Mouse (Mus musculus) monocyte, adult 5-6 weeks (primary cell): Measurements from ENCODE around the gene Amd1. TPM values are rescaled to one million over a fixed set of nuclear protein-coding genes. Genes with fewer than 3 reads are reported as not detected.
"Not testable (repeated sequence)": the region's sequence is repeated elsewhere in the genome, so short reads cannot be mapped to it uniquely, and the experiment has no call there.

Source experiments
- ATAC-seq: fragments of 153-309, 156-312 bp; replicated peaks from 2 replicates; pipeline ENCODE4 v1.8.0; 2017; ENCODE audit warnings: mild to moderate bottlenecking; ENCODE audit not compliant: low TSS enrichment, insufficient number of reproducible peaks, severe bottlenecking, poor library complexity, low FRiP score
- total RNA-seq: library from RNA; stranded (forward); fragments of 200-1000, 200-491, 200-594 nt; gene quantifications from 3 replicates; pipeline ENCODE4 v1.2.3, GENCODE M21; 2017

Amd1 gene
- total RNA-seq, 1 experiment from 2014 or later: 100 TPM

DNA sequence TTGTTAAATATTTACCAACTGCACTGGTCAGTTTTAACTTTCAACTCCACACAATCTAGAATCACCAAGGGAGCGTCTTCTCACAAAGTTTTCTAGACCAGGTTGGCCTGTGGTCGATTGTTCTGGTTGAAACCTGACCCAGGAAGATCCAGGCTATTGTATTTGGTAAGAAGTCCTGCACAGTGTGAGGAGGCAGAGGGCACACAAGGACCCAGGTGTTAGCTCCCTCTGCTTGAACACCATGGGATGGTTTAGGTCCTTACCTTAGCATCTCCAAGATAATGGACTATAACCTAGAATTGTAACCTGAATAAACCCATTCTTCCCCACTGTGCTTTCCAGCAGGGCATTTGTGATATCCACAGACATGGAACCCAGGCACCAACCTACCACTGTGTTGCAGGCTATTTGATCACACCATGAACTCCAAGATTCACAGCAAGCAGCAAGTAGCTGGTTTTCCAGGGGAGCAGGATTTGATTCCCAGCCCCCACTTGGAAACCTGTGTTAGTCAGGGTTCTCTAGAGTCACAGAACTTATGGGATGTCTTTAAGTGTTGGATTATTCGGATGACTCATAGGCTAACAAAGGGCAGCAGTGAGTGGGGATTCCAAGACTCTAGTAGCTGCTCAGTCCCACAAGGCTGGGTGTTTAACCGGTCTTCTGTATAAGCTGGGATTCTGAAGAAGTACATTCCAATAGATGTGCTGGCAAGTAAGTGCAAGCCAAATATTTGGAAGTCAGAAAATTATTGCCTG lies 6.0 kb upstream of the Amd1 start:
- ATAC-seq: no peak

DNA sequence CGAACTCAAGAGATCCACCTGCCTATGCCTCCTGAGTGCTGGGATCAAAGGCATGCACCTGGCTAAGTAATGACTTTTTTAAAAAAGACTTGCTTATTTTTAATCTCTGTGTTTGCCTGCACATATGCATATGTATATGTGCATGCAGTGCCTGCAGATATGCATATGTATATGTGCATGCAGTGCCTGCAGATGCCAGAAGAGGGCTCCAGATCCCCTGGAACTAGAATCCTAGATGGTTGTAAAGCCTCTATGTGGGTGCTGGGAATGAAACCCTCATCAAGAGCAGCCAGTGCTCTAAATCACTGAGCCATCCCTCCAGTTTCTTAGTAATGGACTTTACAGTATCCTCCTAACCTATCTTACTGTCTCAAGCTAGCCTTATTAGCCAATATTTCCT lies 4.0 kb upstream of the Amd1 start:
- no peak for ATAC-seq

DNA sequence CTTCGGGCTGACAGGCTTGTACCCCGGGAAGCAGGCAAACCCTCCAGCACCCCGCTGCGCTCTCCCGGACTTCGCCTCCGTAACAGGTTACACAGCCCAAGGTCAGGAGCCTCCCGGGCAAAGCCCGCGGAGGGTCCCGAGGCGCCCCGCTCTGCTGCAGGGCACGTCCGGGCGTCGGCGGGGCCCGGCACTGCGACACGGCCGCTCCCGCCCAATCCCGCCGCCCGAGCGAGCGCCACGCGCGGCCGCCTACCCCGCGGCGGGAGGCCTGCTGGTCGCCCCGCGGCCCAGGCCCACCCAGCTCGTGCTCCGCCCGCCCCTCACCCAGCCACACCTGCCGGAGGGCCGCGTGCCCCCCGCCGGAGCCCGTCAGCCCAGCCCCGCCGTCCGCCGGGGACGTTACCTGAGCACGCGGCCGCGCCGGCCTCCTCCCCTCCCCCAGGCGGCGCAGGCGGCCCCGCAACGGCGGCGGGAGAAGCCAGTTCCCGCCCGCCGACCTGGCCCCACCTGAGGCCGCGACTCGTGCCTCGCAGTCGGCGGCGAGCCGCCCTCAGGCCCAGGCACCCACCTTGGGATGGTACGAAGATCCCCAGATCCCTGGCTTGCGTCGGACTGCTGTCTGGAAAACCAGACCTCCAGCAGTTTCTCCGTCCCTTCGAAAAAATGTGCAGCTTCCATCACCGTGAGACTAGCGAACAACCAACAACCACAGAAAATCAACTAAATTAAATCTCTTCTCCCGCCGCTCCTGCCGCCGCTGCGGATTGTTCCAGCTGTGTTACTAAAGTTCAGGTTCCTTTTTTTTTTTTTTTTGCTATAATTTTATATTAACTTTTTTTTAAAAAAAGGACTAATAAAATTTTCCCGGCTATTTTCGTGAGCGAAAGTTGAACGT lies 558 bp downstream of the Amd1 start:
- not testable (repeated sequence) for ATAC-seq

DNA sequence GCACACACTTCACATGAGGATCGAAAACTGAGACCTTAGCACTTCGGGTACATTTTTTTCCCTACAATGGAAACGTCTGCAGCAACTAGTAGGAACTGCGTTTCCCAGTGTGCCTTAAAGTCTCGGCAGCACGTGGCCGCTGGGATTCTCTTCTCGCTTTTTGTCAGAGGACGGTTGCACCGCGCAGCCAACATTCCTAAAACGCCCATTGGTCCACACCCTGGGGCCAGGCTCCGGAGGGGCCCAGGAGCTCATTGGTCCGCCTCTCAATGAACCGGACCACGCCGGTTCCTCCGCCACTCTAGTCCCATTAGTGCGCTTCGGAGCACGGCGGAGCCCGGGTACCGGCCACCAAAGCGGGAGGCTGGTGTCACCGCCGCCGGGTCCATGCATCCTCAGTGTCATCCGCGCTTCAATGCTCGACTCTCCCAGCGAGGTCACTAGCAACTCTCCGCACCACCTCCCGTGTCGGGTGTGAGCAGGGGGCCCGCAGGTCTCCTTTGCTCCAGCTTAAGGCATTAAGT lies 1.3 kb downstream of the Amd1 start:
- ATAC-seq: peak; percentile 71

DNA sequence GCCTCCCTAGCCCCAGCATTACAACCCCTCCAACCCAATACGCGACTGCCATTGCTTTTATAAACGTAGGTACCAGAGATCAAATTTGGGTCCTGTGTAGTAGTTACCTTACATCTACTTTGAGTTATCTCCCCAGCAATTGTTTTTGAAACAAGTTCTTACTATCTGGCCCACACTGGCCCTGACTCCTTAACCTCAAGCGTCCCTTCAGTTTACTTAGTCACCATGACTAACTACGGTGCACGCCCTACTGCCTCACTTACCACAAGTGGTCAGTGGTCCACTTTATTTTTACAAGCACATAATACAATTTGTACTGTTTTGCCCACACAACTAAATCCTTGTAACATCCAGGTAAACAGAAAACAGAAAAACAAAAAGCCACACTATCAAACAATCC lies 9.3 kb downstream of the Amd1 start:
- ATAC-seq: no peak

DNA sequence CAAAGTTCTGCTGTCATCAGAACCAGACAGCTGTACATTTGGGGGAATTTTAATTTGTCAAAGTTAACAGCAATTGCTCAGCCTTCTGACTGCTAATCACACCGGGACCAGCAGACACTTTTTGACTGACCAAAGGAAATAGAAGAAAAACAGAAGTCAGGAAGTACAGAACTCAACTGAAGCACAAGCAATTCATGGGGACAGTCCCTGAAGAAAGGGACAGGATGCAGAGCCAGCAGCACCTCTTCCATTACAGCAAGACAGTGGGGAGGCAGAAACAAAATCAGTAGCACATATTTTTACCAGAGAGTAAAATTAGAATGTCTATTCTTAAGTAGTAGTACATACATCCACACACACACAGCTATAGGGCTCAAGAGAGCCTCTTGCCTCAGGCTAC lies 15.2 kb downstream of the Amd1 start:
- no peak for ATAC-seq

DNA sequence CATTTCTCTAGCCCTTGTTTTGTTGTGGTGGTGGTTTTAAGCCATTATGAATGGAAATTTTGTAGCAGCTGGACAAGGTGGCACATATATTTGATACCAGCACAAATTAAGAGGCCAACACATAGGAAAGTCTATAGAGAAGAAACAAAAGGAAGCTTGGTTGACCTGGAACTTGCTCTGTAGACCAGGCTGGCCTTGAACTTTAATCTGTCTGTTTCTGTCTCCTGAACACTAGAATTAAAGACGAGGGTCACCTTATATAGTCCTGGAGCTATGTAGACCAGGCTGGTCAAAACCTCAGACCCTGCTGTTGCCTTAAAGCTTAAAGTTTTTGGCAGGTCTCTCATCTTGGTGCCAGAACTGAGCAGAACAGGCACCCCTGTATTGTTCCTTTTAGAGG lies 16.4 kb downstream of the Amd1 start:
- ATAC-seq: no peak

DNA sequence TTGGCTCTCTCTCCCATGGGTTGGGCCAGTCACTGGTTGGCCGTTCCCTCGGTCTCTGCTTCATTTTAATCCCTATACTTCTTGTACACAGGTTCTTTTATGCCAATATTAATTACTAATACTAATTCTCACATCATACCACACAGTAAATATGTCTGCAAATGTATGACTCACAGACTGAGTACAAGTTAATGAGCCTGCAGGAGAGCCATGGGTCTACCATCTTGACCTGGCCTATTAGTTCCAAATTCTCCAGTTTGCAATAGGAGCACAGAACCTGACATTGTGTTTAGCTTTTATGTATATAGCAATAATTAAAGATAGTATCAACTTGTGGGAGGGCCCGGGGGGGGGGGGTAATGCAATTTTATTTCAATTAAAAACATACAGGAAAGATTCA lies 17.0 kb downstream of the Amd1 start:
- no peak for ATAC-seq

DNA sequence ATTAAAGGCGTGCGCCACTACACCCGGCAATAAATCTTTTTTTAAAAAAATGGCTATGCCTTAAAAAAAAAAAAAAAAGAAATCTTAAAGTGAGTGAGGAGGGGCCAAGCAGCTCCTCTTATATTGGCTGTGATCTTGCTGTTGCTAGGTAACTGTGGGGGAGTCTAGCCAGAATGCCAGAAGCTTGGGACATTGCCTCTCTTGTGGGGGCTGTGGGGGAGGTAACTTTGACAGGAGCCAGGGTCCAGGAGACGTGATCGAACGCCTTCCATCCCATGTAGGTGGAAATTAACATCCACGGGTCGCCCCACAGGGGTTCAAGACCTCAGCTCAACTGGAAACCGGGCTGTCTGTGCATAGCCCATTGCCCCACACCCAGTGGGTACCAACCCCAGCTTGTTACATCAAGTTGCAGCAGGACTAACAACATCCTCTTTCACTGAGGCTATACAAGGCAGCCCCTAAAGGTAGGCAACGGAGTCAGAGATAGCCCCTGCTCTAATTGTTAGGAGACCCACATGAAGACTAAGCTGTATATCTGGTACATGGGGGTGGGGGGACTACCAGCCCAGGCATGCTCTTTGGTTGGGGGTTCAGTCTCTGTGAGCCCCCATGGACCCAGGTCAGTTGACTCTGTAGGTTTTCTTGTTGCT lies 17.7 kb downstream of the Amd1 start:
- no peak for ATAC-seq

DNA sequence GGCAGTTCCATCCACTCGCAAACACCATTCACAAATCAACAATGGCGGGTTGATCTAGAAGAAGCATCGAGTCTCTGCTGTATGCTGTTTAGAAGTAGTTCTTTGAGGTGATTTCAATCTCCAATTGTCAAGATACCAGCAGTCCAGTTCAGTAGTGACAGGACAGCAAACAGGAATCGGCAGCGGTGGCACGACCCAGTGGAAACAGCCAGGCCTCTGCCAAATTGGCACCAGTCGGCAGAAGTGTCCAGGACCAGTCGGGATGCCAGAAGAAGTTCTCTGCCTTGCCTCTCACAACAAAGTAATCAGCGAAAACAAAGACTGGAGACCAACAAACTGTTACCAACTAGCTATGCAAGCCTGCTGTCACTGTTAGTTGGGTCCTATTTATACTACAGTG lies 18.4 kb downstream of the Amd1 start:
- no peak for ATAC-seq

DNA sequence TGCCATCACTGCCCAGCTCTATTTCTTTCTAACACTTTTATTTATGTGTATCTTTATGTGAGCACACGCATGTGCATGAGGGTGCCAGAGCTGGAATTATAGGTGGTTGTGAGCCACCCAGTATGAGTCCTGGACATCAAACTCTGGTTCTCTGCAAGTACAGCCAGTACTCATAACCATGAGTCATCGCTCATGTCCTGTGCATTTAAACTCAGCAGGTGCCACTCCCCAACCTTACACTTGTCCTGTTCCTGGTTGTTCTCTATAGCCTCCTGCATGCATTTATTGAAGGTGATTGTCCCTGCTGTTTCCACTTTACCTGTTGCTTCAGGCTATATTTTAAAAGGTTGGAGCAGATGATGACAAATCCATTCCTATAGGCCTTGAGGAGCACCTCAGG lies 20.4 kb downstream of the Amd1 start:
- no peak for ATAC-seq

DNA sequence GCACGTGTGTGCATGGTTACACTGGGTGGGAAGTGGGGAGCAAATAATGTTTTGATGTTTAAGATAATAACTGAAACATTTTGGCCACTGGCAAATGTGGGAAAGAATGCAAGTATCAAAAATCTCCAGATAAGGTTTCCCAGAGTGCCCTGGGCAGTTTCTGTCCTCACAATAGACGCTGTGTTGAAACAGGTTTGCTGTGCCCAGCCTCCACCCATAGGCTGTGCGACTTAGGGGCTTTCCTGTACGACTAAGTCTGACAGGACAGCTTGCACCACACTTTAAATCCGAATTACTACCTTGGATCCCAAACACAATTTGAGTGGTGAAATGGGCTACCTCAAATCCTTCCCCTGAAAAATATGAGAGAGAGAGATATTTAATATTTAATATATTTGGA lies 23.7 kb downstream of the Amd1 start:
- no peak for ATAC-seq

DNA sequence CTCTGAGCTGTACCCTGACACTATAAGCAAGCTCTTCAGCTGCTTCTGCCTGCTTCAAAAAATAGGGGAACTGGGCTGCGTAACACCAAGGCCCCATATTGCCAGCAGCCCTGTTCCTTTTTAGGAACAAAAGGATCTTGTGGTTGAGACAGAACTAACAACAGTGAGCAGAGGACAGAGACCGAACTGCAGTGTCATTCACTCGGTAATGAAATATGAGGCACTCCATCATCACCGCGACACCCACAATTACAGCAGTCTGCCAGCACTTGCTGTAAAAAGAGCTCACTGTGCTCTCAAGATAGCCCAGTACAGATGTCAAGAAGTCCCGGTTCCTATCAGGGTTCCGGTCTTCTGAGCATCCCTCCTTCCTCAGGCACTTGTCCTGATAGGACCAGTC lies 26.0 kb downstream of the Amd1 start:
- ATAC-seq: peak; percentile 96

DNA sequence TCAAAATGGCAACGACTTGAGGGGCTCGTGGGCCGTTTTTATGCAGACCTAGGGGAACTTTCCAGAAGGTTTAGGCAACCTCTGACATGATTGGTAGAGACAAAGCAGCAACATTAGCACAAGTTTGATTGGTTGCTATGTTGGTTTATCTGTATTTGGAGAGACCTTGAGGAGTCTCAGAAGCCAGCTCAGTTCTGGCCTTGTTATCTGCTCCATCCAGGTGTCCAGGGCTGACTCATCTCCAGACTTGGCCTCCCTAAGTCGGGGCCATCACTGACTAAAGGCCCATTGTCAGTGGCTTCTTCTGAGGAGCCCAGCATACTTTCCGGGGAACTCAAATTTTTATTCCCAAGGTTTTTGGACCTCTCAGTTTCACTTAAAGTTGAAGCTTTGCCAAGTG lies 28.0 kb downstream of the Amd1 start:
- no peak for ATAC-seq

DNA sequence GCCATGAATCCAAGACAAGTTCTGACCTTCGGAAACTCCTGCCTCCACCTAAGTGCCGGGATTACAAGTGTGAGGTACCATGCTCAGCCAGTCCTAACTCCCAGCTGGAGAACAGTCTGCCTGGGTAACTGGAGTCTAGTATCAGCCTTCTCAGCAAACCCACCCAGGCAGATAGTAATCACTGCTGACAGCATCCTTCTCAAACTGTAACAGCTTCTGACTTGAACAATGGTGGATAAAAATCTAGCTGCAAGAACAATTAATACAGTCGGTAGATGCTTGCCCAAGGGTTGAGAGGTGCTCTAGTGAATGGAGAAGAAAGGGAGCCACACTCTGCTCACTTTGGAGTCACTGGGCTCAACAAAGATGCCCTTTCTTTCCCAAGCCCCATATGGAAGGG lies 30.8 kb downstream of the Amd1 start:
- no peak for ATAC-seq

DNA sequence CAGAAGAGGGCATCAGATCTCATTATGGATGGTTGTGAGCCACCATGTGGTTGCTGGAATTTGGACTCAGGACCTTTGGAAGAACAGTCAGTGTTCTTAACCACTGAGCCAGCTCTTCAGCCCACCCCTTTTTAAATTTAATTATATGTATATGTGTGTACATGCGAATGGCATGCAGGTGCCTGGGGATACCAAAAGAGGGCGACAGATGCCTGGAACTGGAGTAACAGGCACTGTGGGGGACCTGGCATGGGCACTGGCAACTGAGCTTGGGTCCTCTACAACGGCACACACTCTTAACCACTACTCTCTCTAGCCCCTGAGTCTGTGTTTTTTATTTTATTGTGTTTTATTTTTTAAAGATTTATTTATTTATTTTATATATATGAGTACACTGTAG lies 37.1 kb downstream of the Amd1 start:
- ATAC-seq: no peak

DNA sequence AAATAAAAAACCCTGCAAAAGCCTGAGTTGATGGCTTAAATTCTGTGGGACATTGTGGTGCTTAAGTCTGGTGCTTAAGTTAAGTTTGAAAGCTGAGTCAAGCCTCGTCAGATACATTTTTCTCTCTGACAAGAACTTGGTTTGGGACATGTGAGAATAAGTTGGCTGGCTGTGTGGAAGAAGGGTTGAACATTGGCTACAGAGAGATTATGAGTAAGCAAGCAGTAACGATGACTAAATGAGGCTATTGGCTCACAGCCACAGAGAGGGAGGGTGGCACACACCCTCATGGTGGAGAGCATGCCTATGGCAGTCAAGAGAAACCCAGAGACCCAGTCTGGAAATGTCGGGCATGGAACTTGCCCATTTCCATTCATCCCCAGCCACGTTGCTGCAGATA lies 38.3 kb downstream of the Amd1 start:
- ATAC-seq: no peak

DNA sequence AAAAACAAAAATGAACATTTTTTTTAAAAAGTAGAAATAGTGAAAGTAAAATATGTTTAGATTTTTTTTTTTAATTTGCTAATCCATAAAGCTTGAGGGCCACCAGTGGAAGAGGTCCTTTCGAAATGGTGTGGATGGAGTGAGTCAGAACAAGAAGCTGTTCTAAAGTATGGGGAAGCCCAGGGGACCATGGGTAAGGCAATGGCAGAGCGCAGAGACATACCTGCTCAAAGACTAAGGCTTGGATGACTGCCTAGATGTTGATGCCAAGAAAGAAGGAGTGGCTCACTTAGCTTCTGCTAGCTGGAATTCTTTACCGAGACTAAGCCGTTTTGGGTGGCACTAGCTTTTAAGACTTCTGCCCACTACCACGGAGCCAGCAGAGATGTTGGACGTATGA lies 39.8 kb downstream of the Amd1 start:
- ATAC-seq: no peak

DNA sequence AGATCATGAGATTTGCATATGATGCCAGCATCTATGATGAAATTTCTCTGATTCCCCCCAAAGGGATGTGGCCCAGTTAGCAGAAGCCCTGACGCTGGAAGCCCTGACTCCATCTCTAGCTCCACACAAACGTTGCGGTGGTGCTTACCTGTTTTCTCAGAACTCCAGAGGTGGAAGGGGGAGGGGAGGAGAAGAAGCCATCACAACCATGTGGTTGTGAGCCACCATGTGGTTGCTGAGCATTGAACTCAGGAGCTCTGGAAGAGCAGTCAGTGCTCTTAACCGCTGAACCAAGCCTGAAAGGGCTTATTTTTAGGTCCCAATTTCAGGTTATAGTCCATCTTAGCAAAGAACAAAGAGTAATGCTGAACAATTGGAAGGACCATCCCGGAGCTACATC lies 41.7 kb downstream of the Amd1 start:
- no peak for ATAC-seq
